Mouse (Mus musculus): Measurements from ENCODE around the gene Rgr. TPM values are rescaled to one million over a fixed set of nuclear protein-coding genes. Genes with fewer than 3 reads are reported as not detected.

The Rgr gene
- polyA plus RNA-seq, 1 experiment = not detected

DNA sequence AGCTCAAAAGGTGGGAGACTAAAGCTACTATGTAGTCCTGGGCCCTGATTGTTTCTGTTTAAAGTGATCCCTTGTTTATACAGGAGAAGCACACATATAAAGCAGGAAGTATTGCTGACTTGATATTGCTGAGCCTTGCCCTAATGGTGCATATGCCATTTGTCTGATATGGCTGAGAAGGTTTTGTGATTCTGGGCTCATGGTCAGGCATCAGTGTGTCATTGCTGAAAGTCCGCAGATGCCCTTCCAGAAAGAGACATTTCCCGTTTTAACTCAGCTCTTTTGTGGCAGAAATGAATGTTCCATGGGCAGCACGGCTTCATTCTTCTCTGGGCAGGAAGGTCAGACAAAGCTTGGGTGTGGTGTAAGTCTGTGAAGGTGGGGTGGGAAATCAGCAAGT, 63.1 kb downstream of the Rgr start:
- TF ChIP-seq POLR2A (IDR thresholded peaks at IDR 0.05; ENCODE audit: borderline replicate concordance, control insufficient read depth, low read depth, low read length) = no peak
- TF ChIP-seq CTCF (IDR thresholded peaks at IDR 0.05; ENCODE audit: control insufficient read depth, insufficient read depth, low read length) = no peak
- Histone ChIP-seq H3K4me3 (replicated peaks; ENCODE audit: control insufficient read depth, low read depth, low read length) (no peak overlapping the region), H3K27ac (ENCODE audit: control insufficient read depth, insufficient read depth, low read depth, low read length, poor library complexity) (no peak overlapping the region), H3K4me1 (ENCODE audit: control insufficient read depth, insufficient read depth, low read length) (no peaks in the 10 kb centered on the region)
- 70% methylated on average over 3 of the region's 3 CpGs for WGBS

Other genes with a start within 250 kb of the Rgr start
- 3.5 and 6.8 TPM in 2 replicates for gene Ccser2, start 80.2 kb downstream of the Rgr start, polyA plus RNA-seq (2011; ENCODE audit: insufficient read depth, insufficient read length, low replicate concordance, missing spikeins)
- gene Lrit1, start 5.9 kb upstream of the Rgr start, polyA plus RNA-seq (2011; ENCODE audit: insufficient read depth, insufficient read length, low replicate concordance, missing spikeins) = not detected in 2 replicates
- gene Lrit2, start 19.0 kb upstream of the Rgr start, polyA plus RNA-seq (2011; ENCODE audit: insufficient read depth, insufficient read length, low replicate concordance, missing spikeins) = not detected in 2 replicates
- gene Cdhr1, start 49.4 kb upstream of the Rgr start, polyA plus RNA-seq (2011; ENCODE audit: insufficient read depth, insufficient read length, low replicate concordance, missing spikeins) = not detected in 2 replicates
- not detected in 2 replicates for gene 2610528A11Rik, start 65.1 kb upstream of the Rgr start, polyA plus RNA-seq (2011; ENCODE audit: insufficient read depth, insufficient read length, low replicate concordance, missing spikeins)
- gene Ghitm, start 86.3 kb upstream of the Rgr start, polyA plus RNA-seq (2011; ENCODE audit: insufficient read depth, insufficient read length, low replicate concordance, missing spikeins) = 81.5 and 95.7 TPM in 2 replicates